Mouse (Mus musculus): ENCODE results near the gene D11Wsu47e. TPM values are rescaled to one million over a fixed set of nuclear protein-coding genes. Genes with fewer than 3 reads are reported as not detected.

D11Wsu47e gene
- polyA plus RNA-seq, 1 experiment from 2014 or later = 19.2 TPM

- peak within 1 kb of the TSS; percentile 73 for H3K27ac ChIP-seq
- H3K9me3 ChIP-seq = no peaks in the 10 kb centered on the region
- peaks cover 21% of the 10 kb centered on the region for H3K4me1 ChIP-seq
- H3K36me3 ChIP-seq = no peaks in the 10 kb centered on the region
- H3K4me3 ChIP-seq = no peak within 1 kb of the TSS
- ATAC-seq (ENCODE audit: insufficient number of reproducible peaks, low FRiP score, low TSS enrichment, low read depth) = no peak
- 13% methylated on average over 11 of the region's 11 CpGs for WGBS
- H3K9ac ChIP-seq = no peak within 1 kb of the TSS
- 0 out of 2 replicates have a peak within 1 kb of the TSS, but pooled peaks have one; percentile 3 for H3K4me2 ChIP-seq
- H3K27me3 ChIP-seq = no peaks in the 10 kb centered on the region
Observed at GRCm38 (mm10) chr11:113709731-113710256, 25.6 kb downstream of the D11Wsu47e start, which contains the start of gene Cpsf4l. Gene Cpsf4l (minus strand): TSS chr11:113710017.

GRCm38 (mm10) chr11:113710257-113710777 is 26.1 kb downstream of the D11Wsu47e start:
- peaks cover 23% of the 10 kb centered on the region for H3K4me1 ChIP-seq
- 6% methylated on average over 10 of the region's 10 CpGs for WGBS
- ATAC-seq (ENCODE audit: insufficient number of reproducible peaks, low FRiP score, low TSS enrichment, low read depth) = no peak
- H3K27ac ChIP-seq = peak overlapping the region; percentile 73
- no peaks in the 10 kb centered on the region for H3K9me3 ChIP-seq
- no peaks in the 10 kb centered on the region for H3K36me3 ChIP-seq
- H3K4me2 ChIP-seq = no peak overlapping the region
- no peaks in the 10 kb centered on the region for H3K27me3 ChIP-seq
- H3K4me3 ChIP-seq = no peak overlapping the region
- no peak overlapping the region for H3K9ac ChIP-seq

GRCm38 (mm10) chr11:113711061-113711460 is 26.8 kb downstream of the D11Wsu47e start:
- H3K36me3 ChIP-seq = no peaks in the 10 kb centered on the region
- H3K9ac ChIP-seq = no peak overlapping the region
- no peaks in the 10 kb centered on the region for H3K27me3 ChIP-seq
- no peak overlapping the region for H3K4me3 ChIP-seq
- ATAC-seq (ENCODE audit: insufficient number of reproducible peaks, low FRiP score, low TSS enrichment, low read depth) = no peak
- peaks cover 23% of the 10 kb centered on the region for H3K4me1 ChIP-seq
- H3K9me3 ChIP-seq = no peaks in the 10 kb centered on the region
- no peak overlapping the region for H3K27ac ChIP-seq
- no peak overlapping the region for H3K4me2 ChIP-seq
- WGBS = 67% methylated on average over 1 of the region's 1 CpGs

- Histone ChIP-seq H3K4me3 (no peak overlapping the region), H3K4me1 (peaks cover 9% of the 10 kb centered on the region), H3K4me2 (no peak overlapping the region), H3K9ac (no peak overlapping the region), H3K36me3 (no peaks in the 10 kb centered on the region), H3K27ac (no peak overlapping the region), H3K27me3 (no peaks in the 10 kb centered on the region), H3K9me3 (no peaks in the 10 kb centered on the region)
- ATAC-seq (ENCODE audit: insufficient number of reproducible peaks, low FRiP score, low TSS enrichment, low read depth) = no peak
- 69% methylated on average over 7 of the region's 7 CpGs for whole genome bisulfite sequencing
Observed at GRCm38 (mm10) chr11:113715078-113715674, 31.0 kb downstream of the D11Wsu47e start.

GRCm38 (mm10) chr11:113716132-113716531 is 31.9 kb downstream of the D11Wsu47e start:
- H3K4me3 ChIP-seq = no peak overlapping the region
- ATAC-seq (ENCODE audit: insufficient number of reproducible peaks, low FRiP score, low TSS enrichment, low read depth) = no peak
- 0 out of 2 replicates have a peak, but pooled peaks cover 2% of the 10 kb centered on the region for H3K4me1 ChIP-seq
- no peak overlapping the region for H3K27ac ChIP-seq
- no peak overlapping the region for H3K4me2 ChIP-seq
- no peak overlapping the region for H3K9ac ChIP-seq
- H3K27me3 ChIP-seq = no peaks in the 10 kb centered on the region
- WGBS = 92% methylated on average over 2 of the region's 2 CpGs
- H3K36me3 ChIP-seq = no peaks in the 10 kb centered on the region
- no peaks in the 10 kb centered on the region for H3K9me3 ChIP-seq

- 73% methylated on average over 16 of the region's 16 CpGs for WGBS
- no peaks in the 10 kb centered on the region for H3K27me3 ChIP-seq
- ATAC-seq (ENCODE audit: insufficient number of reproducible peaks, low FRiP score, low TSS enrichment, low read depth) = no peak
- no peak overlapping the region for H3K4me2 ChIP-seq
- H3K4me3 ChIP-seq = no peak overlapping the region
- no peak overlapping the region for H3K9ac ChIP-seq
- H3K9me3 ChIP-seq = no peaks in the 10 kb centered on the region
- H3K27ac ChIP-seq = no peak overlapping the region
- 0 out of 2 replicates have a peak, but pooled peaks cover 2% of the 10 kb centered on the region for H3K4me1 ChIP-seq
- H3K36me3 ChIP-seq = no peaks in the 10 kb centered on the region
Observed at GRCm38 (mm10) chr11:113717767-113718424, 33.7 kb downstream of the D11Wsu47e start.

- H3K4me1 ChIP-seq = peaks cover 25% of the 10 kb centered on the region
- 68% methylated on average over 14 of the region's 14 CpGs for WGBS
- H3K4me3 ChIP-seq = no peak overlapping the region
- no peaks in the 10 kb centered on the region for H3K9me3 ChIP-seq
- no peak overlapping the region for H3K27ac ChIP-seq
- peaks cover 19% of the 10 kb centered on the region for H3K36me3 ChIP-seq
- no peaks in the 10 kb centered on the region for H3K27me3 ChIP-seq
- H3K9ac ChIP-seq = no peak overlapping the region
- ATAC-seq (ENCODE audit: insufficient number of reproducible peaks, low FRiP score, low TSS enrichment, low read depth) = no peak
- H3K4me2 ChIP-seq = no peak overlapping the region
Observed at GRCm38 (mm10) chr11:113722405-113723090, 38.3 kb downstream of the D11Wsu47e start.

GRCm38 (mm10) chr11:113725235-113726048 is 41.2 kb downstream of the D11Wsu47e start:
- Histone ChIP-seq H3K4me2 (no peak overlapping the region), H3K4me1 (peaks cover 52% of the 10 kb centered on the region), H3K36me3 (peaks cover 38% of the 10 kb centered on the region), H3K27ac (peak overlapping the region; percentile 65), H3K9me3 (no peaks in the 10 kb centered on the region), H3K9ac (no peak overlapping the region), H3K4me3 (no peak overlapping the region), H3K27me3 (no peaks in the 10 kb centered on the region)
- WGBS = 64% methylated on average over 4 of the region's 4 CpGs
- peak; percentile 38; the same call in 1 of the 2 replicates for ATAC-seq (ENCODE audit: insufficient number of reproducible peaks, low FRiP score, low TSS enrichment, low read depth)

GRCm38 (mm10) chr11:113726994-113727888 is 43.0 kb downstream of the D11Wsu47e start:
- no peak overlapping the region for H3K4me3 ChIP-seq
- no peak overlapping the region for H3K9ac ChIP-seq
- peaks cover 41% of the 10 kb centered on the region for H3K36me3 ChIP-seq
- H3K27me3 ChIP-seq = no peaks in the 10 kb centered on the region
- H3K9me3 ChIP-seq = no peaks in the 10 kb centered on the region
- no peak for ATAC-seq (ENCODE audit: insufficient number of reproducible peaks, low FRiP score, low TSS enrichment, low read depth)
- peaks cover 58% of the 10 kb centered on the region for H3K4me1 ChIP-seq
- WGBS = 35% methylated on average over 14 of the region's 14 CpGs
- no peak overlapping the region for H3K4me2 ChIP-seq
- peak overlapping the region; percentile 70 for H3K27ac ChIP-seq

- no peak for ATAC-seq (ENCODE audit: insufficient number of reproducible peaks, low FRiP score, low TSS enrichment, low read depth)
- Histone ChIP-seq H3K27me3 (no peaks in the 10 kb centered on the region), H3K4me1 (peaks cover 65% of the 10 kb centered on the region), H3K4me3 (no peak overlapping the region), H3K9me3 (no peaks in the 10 kb centered on the region), H3K36me3 (peaks cover 41% of the 10 kb centered on the region), H3K27ac (peak overlapping the region; percentile 70), H3K9ac (no peak overlapping the region), H3K4me2 (no peak overlapping the region; the same call in 1 of the 2 replicates)
- 35% methylated on average over 6 of the region's 6 CpGs for WGBS
Observed at GRCm38 (mm10) chr11:113727992-113728391, 43.8 kb downstream of the D11Wsu47e start.

All from limb, embryonic 15.5 days (tissue).